Mouse (Mus musculus): ENCODE measurements around the gene Fkbp7. TPM values are rescaled to one million over a fixed set of nuclear protein-coding genes. Genes with fewer than 3 reads are reported as not detected.
"Not testable (repeated sequence)": the region's sequence is repeated elsewhere in the genome, so short reads cannot be mapped to it uniquely, and the experiment has no call there.

Fkbp7 gene
- polyA plus RNA-seq, 1 experiment from 2014 or later, result 14.1 TPM

- H3K9ac ChIP-seq, result no peak overlapping the region
- H3K4me3 ChIP-seq, result no peak overlapping the region
- H3K4me1 ChIP-seq (replicated peaks), result no peaks in the 10 kb centered on the region
- H3K4me2 ChIP-seq, result no peak overlapping the region
- H3K27me3 ChIP-seq, result no peaks in the 10 kb centered on the region
- H3K9me3 ChIP-seq, result no peaks in the 10 kb centered on the region
- 83% methylated on average over 13 of the region's 13 CpGs for WGBS
- no peak for ATAC-seq (ENCODE audit: low FRiP score, low read depth)
- H3K27ac ChIP-seq (replicated peaks), result no peak overlapping the region
- no peaks in the 10 kb centered on the region for H3K36me3 ChIP-seq
These were observed 14.4 kb downstream of the Fkbp7 start for GRCm38 (mm10) chr2:76658551-76658950.

DNA sequence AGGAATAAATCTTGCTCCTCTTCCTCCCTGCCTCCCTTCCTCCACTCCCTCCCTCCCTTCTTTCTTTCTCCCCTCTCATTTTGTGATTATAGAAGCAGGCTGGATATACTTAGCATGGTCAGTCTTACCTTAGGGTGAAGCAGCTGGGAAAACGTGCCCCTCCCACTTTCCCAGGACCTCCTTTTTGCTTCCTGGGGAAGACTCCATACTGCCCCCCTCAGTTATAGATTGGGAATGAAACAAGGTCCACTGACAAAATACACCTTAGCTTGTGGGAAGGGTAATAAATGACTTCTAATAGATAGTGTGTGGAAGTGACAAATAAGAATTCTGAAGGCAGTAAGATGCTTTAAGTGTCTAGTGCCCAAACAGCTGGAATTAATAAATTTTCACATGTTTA lies 16.9 kb downstream of the Fkbp7 start:
- Histone ChIP-seq H3K36me3 (no peaks in the 10 kb centered on the region), H3K4me3 (no peak overlapping the region), H3K9ac (no peak overlapping the region), H3K4me1 (replicated peaks) (no peaks in the 10 kb centered on the region), H3K4me2 (no peak overlapping the region), H3K9me3 (no peaks in the 10 kb centered on the region), H3K27me3 (no peaks in the 10 kb centered on the region), H3K27ac (replicated peaks) (no peak overlapping the region)
- no peak for ATAC-seq (ENCODE audit: low FRiP score, low read depth)
- WGBS, result 12% methylated on average over 1 of the region's 1 CpGs

- no peaks in the 10 kb centered on the region for H3K9me3 ChIP-seq
- no peaks in the 10 kb centered on the region for H3K4me1 ChIP-seq (replicated peaks)
- H3K27ac ChIP-seq (replicated peaks), result no peak overlapping the region
- no peak overlapping the region for H3K4me2 ChIP-seq
- H3K4me3 ChIP-seq, result no peak overlapping the region
- ATAC-seq (ENCODE audit: low FRiP score, low read depth), result no peak
- no peaks in the 10 kb centered on the region for H3K27me3 ChIP-seq
- H3K9ac ChIP-seq, result no peak overlapping the region
- H3K36me3 ChIP-seq, result no peaks in the 10 kb centered on the region
- WGBS, result 83% methylated on average over 3 of the region's 3 CpGs
These were observed 17.5 kb downstream of the Fkbp7 start for GRCm38 (mm10) chr2:76655444-76655843.

DNA sequence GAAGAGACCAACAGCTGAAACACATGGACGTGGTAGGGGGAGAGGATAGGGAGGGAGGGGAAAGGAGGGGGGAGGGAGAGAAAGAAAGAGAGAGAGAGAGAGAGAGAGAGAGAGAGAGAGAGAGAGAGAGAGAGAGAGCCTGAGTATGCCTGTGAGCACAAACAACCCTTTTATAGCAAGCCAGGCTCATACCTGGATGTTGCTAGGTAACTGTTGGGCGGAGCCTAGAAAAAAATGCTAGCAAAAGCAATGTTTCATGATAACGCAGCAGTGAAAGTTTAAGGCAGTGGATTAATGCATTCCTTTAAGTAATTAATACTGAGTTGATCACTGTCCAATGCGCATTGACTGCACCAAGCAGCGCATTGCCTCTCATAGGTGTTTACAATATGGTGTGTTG lies 18.3 kb downstream of the Fkbp7 start:
- no peaks in the 10 kb centered on the region for H3K27me3 ChIP-seq
- no peak for ATAC-seq (ENCODE audit: low FRiP score, low read depth)
- H3K27ac ChIP-seq (replicated peaks), result no peak overlapping the region
- H3K9ac ChIP-seq, result no peak overlapping the region
- WGBS, result 79% methylated on average over 5 of the region's 5 CpGs
- no peak overlapping the region for H3K4me3 ChIP-seq
- H3K4me1 ChIP-seq (replicated peaks), result no peaks in the 10 kb centered on the region
- no peaks in the 10 kb centered on the region for H3K9me3 ChIP-seq
- H3K36me3 ChIP-seq, result no peaks in the 10 kb centered on the region
- H3K4me2 ChIP-seq, result no peak overlapping the region

DNA sequence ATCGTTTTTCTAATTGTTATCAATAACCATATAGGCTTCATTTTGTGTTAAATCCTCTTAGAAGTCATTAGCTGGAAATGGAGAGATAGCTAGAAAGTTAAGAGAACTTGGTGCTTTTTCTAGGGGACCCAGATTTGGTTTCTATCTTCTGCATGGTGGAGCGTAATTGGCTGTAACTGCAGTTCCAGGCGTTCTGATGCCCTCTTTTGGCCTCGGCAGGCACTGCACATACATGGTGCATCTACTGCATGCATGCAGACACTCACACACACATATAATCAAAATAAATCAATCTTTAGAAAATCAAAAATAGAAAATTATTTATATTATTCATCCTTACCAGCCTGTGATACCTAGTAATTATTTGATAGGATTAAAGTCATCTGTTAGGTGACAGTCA lies 19.8 kb downstream of the Fkbp7 start:
- Histone ChIP-seq H3K4me3 (no peak overlapping the region), H3K27me3 (no peaks in the 10 kb centered on the region), H3K27ac (replicated peaks) (no peak overlapping the region), H3K9ac (no peak overlapping the region), H3K4me2 (no peak overlapping the region), H3K9me3 (no peaks in the 10 kb centered on the region), H3K36me3 (no peaks in the 10 kb centered on the region), H3K4me1 (replicated peaks) (peaks cover 5% of the 10 kb centered on the region)
- ATAC-seq (ENCODE audit: low FRiP score, low read depth), result no peak
- 95% methylated on average over 4 of the region's 4 CpGs for WGBS

- Histone ChIP-seq H3K27ac (replicated peaks) (peak overlapping the region; percentile 86), H3K9me3 (no peaks in the 10 kb centered on the region), H3K9ac (peak overlapping the region; percentile 39), H3K4me3 (peak overlapping the region; percentile 54), H3K27me3 (no peaks in the 10 kb centered on the region), H3K4me1 (replicated peaks) (peaks cover 22% of the 10 kb centered on the region), H3K36me3 (no peaks in the 10 kb centered on the region), H3K4me2 (peak overlapping the region; percentile 70)
- ATAC-seq (ENCODE audit: low FRiP score, low read depth), result peak; percentile 50
- WGBS, result 26% methylated on average over 13 of the region's 13 CpGs
These were observed 24.2 kb downstream of the Fkbp7 start for GRCm38 (mm10) chr2:76648666-76649141.

GRCm38 (mm10) chr2:76647883-76648570 lies 24.9 kb downstream of the Fkbp7 start, which contains the start of the genes Prkra and Pjvk:
Gene Prkra (minus strand): TSS chr2:76648015.
Gene Pjvk (plus strand): TSS chr2:76648476.
- H3K9ac ChIP-seq, result peak within 1 kb of the TSS; percentile 75
- peak; percentile 99 for ATAC-seq (ENCODE audit: low FRiP score, low read depth)
- WGBS, result under 1% methylated on average over 41 of the region's 42 CpGs
- peaks cover 22% of the 10 kb centered on the region for H3K4me1 ChIP-seq (replicated peaks)
- H3K4me2 ChIP-seq, result peak within 1 kb of the TSS; percentile 70
- H3K4me3 ChIP-seq, result peak within 1 kb of the TSS; percentile 54
- no peaks in the 10 kb centered on the region for H3K36me3 ChIP-seq
- no peaks in the 10 kb centered on the region for H3K9me3 ChIP-seq
- H3K27ac ChIP-seq (replicated peaks), result peak within 1 kb of the TSS; percentile 86
- no peaks in the 10 kb centered on the region for H3K27me3 ChIP-seq

GRCm38 (mm10) chr2:76647441-76647869 lies 25.5 kb downstream of the Fkbp7 start:
- peak overlapping the region; percentile 70 for H3K4me2 ChIP-seq
- no peaks in the 10 kb centered on the region for H3K9me3 ChIP-seq
- H3K27ac ChIP-seq (replicated peaks), result peak overlapping the region; percentile 86
- ATAC-seq (ENCODE audit: low FRiP score, low read depth), result no peak; the same call in none of the 2 replicates
- H3K4me1 ChIP-seq (replicated peaks), result peaks cover 22% of the 10 kb centered on the region
- H3K9ac ChIP-seq, result peak overlapping the region; percentile 75
- H3K27me3 ChIP-seq, result no peaks in the 10 kb centered on the region
- peak overlapping the region; percentile 54 for H3K4me3 ChIP-seq
- 1% methylated on average over 27 of the region's 32 CpGs for WGBS
- H3K36me3 ChIP-seq, result peaks cover 2% of the 10 kb centered on the region

GRCm38 (mm10) chr2:76643801-76644200 lies 29.1 kb downstream of the Fkbp7 start:
- peaks cover 33% of the 10 kb centered on the region for H3K36me3 ChIP-seq
- H3K27me3 ChIP-seq, result no peaks in the 10 kb centered on the region
- H3K9ac ChIP-seq, result no peak overlapping the region
- H3K4me1 ChIP-seq (replicated peaks), result peaks cover 20% of the 10 kb centered on the region
- no peak overlapping the region for H3K4me3 ChIP-seq
- H3K27ac ChIP-seq (replicated peaks), result no peak overlapping the region
- no peaks in the 10 kb centered on the region for H3K9me3 ChIP-seq
- ATAC-seq (ENCODE audit: low FRiP score, low read depth), result no peak
- H3K4me2 ChIP-seq, result no peak overlapping the region

DNA sequence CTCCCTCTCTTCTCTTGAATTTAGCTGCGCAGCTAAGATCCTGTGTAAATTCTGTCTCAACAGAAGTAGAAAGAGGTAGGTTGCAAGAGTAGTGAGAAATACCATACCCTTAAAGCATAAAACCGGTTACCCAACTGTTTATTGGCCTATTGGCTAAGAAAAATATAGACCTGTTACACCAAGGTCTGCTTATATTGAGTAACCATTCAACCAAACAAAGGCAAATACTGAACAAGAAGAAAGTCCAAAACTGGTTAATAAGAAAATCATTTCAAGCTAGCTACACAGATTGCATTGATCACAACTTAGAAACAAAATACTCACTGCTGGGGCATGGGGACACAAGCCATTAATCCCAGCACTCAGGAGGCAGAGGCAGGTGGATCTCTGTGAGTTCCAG lies 33.3 kb downstream of the Fkbp7 start:
- Histone ChIP-seq H3K4me2 (no peak overlapping the region), H3K27ac (replicated peaks) (no peak overlapping the region), H3K27me3 (no peaks in the 10 kb centered on the region), H3K4me3 (no peak overlapping the region), H3K4me1 (replicated peaks) (no peaks in the 10 kb centered on the region), H3K9ac (no peak overlapping the region), H3K36me3 (peaks cover 65% of the 10 kb centered on the region), H3K9me3 (no peaks in the 10 kb centered on the region)
- WGBS, result 99% methylated on average over 2 of the region's 2 CpGs
- no peak for ATAC-seq (ENCODE audit: low FRiP score, low read depth)

DNA sequence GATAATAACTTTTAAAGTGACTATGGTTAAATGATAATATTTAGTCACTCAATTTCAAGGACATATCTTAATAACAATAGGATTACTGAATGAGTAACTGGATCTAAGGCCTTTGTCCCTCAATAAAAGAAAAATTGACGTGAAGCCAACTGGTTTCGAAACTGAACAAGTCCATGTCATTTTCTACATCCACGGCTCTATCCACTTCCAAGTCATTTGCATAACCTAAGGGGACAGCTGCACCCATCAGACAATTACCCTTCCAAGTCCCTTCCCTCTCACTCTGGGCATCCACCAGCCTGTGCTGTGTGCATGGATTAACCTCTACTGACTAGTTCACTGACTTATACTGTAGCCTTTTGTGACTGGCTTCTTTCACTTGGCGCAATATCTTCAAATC lies 41.3 kb downstream of the Fkbp7 start:
- Histone ChIP-seq H3K36me3 (peaks cover 90% of the 10 kb centered on the region), H3K4me2 (no peak overlapping the region), H3K27ac (replicated peaks) (no peak overlapping the region), H3K9me3 (no peaks in the 10 kb centered on the region), H3K27me3 (no peaks in the 10 kb centered on the region), H3K4me3 (no peak overlapping the region), H3K4me1 (replicated peaks) (no peaks in the 10 kb centered on the region), H3K9ac (no peak overlapping the region)
- 73% methylated on average over 4 of the region's 4 CpGs for WGBS
- ATAC-seq (ENCODE audit: low FRiP score, low read depth), result no peak

DNA sequence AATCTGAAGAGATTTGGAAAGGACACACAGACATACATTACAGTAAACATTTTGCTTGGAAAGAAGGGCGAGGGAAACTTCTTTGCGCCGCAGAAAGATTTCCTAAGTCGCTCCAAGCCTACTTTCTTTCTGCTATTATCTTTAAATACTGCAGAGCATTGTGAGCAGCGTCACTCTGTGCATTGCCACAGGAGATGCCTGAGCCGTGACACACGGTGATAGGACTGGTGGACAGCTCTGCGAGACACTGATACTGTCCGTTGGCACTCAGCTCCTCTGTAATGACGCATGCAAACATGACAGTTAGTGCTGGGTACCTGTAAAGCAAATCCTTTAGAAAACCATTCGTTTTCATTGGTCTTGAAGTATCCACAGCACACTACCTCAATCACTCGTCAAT lies 42.6 kb downstream of the Fkbp7 start:
- Histone ChIP-seq H3K9me3 (no peaks in the 10 kb centered on the region), H3K27ac (replicated peaks) (no peak overlapping the region), H3K36me3 (peaks cover 89% of the 10 kb centered on the region), H3K4me3 (no peak overlapping the region), H3K27me3 (no peaks in the 10 kb centered on the region), H3K4me1 (replicated peaks) (no peaks in the 10 kb centered on the region), H3K9ac (no peak overlapping the region), H3K4me2 (no peak overlapping the region)
- 97% methylated on average over 12 of the region's 12 CpGs for WGBS
- ATAC-seq (ENCODE audit: low FRiP score, low read depth), result no peak

- H3K4me3 ChIP-seq; H3K27me3 ChIP-seq; H3K4me2 ChIP-seq; ATAC-seq (ENCODE audit: low FRiP score, low read depth); H3K9ac ChIP-seq; H3K4me1 ChIP-seq (replicated peaks); H3K9me3 ChIP-seq; H3K27ac ChIP-seq (replicated peaks): not testable (repeated sequence)
- peaks cover 39% of the 10 kb centered on the region for H3K36me3 ChIP-seq
- 93% methylated on average over 2 of the region's 2 CpGs for WGBS
These were observed 50.6 kb downstream of the Fkbp7 start for GRCm38 (mm10) chr2:76622316-76622715.
